Mouse (Mus musculus) v-Abl transformed pro-B cells (cell line): ENCODE measurements around the gene Nek7.

ENCODE experiments used
- in situ Hi-C, 2 experiments: fragments of 400-800 bp; cut with MboI; formaldehyde crosslinking; loops; one replicate each; pipeline ENCODE4 v1.15.1; 2025; ENCODE audit not compliant: unreplicated experiment in 2 of 2

The Nek7 gene

GRCm38 (mm10) chr1:138614552-138615287, 5.2 kb downstream of the Nek7 start:
- in situ Hi-C loops: loop anchor here in 1 of 2 experiments (5.0 kb wide), 1 partner anchor 487 kb away; no protein-coding TSS in a partner anchor

GRCm38 (mm10) chr1:138612177-138612576, 7.8 kb downstream of the Nek7 start:
- in situ Hi-C loops: no loop called here

- in situ Hi-C loops: no loop called here
Measured at GRCm38 (mm10) chr1:138609176-138609575, 10.8 kb downstream of the Nek7 start.

GRCm38 (mm10) chr1:138608336-138608735, 11.6 kb downstream of the Nek7 start:
- in situ Hi-C loops: no loop called here

GRCm38 (mm10) chr1:138607862-138608261, 12.1 kb downstream of the Nek7 start:
- in situ Hi-C loops: no loop called here

- in situ Hi-C loops: no loop called here
Measured at GRCm38 (mm10) chr1:138606771-138607170, 13.2 kb downstream of the Nek7 start.

- in situ Hi-C loops: no loop called here
Measured at GRCm38 (mm10) chr1:138604736-138605135, 15.2 kb downstream of the Nek7 start.

GRCm38 (mm10) chr1:138603974-138604373, 16.0 kb downstream of the Nek7 start:
- in situ Hi-C loops: no loop called here

- in situ Hi-C loops: no loop called here
Measured at GRCm38 (mm10) chr1:138598087-138598486, 21.9 kb downstream of the Nek7 start.

- in situ Hi-C loops: no loop called here
Measured at GRCm38 (mm10) chr1:138596127-138596706, 23.7 kb downstream of the Nek7 start.

- in situ Hi-C loops: no loop called here
Measured at GRCm38 (mm10) chr1:138594910-138595309, 25.0 kb downstream of the Nek7 start.

- in situ Hi-C loops: no loop called here
Measured at GRCm38 (mm10) chr1:138593922-138594321, 26.0 kb downstream of the Nek7 start.

- in situ Hi-C loops: no loop called here
Measured at GRCm38 (mm10) chr1:138592466-138592865, 27.5 kb downstream of the Nek7 start.

GRCm38 (mm10) chr1:138590451-138591022, 29.4 kb downstream of the Nek7 start:
- in situ Hi-C loops: no loop called here

GRCm38 (mm10) chr1:138589126-138589525, 30.8 kb downstream of the Nek7 start:
- in situ Hi-C loops: no loop called here

GRCm38 (mm10) chr1:138587812-138588211, 32.1 kb downstream of the Nek7 start:
- in situ Hi-C loops: no loop called here

- in situ Hi-C loops: no loop called here
Measured at GRCm38 (mm10) chr1:138586891-138587290, 33.0 kb downstream of the Nek7 start.

- in situ Hi-C loops: no loop called here
Measured at GRCm38 (mm10) chr1:138584423-138585013, 35.4 kb downstream of the Nek7 start.

- in situ Hi-C loops: no loop called here
Measured at GRCm38 (mm10) chr1:138582225-138582624, 37.7 kb downstream of the Nek7 start.

GRCm38 (mm10) chr1:138579822-138580492, 40.0 kb downstream of the Nek7 start:
- in situ Hi-C loops: no loop called here

- in situ Hi-C loops: no loop called here
Measured at GRCm38 (mm10) chr1:138579207-138579606, 40.7 kb downstream of the Nek7 start.
